Mouse (Mus musculus) gastrocnemius, postnatal 10 days (tissue): ENCODE data around the gene Mrps31. TPM values are rescaled to one million over a fixed set of nuclear protein-coding genes. Genes with fewer than 3 reads are reported as not detected.

ENCODE experiments used
- DNase-seq: peaks from one replicate; pipeline ENCODE4 v3.0.0; 2021; ENCODE audit warnings: mixed read lengths
- long read RNA-seq, 2 experiments: library from polyadenylated mRNA; stranded (forward); transcript quantifications; one replicate each; pipeline ENCODE4 v2.0.0; 2021
- total RNA-seq, 2 experiments: library from RNA; stranded (reverse); gene quantifications; 2 replicates each; pipeline ENCODE4 v1.2.3; 2021

The Mrps31 gene
- 10 to 100 TPM; 35.3 to 41.6 TPM for total RNA-seq
- long read RNA-seq, experiment 1, transcript Mrps31-201 (7 exons, 1,515 nt), result major isoform, 62 of 62 reads
- long read RNA-seq, experiment 1, partial matches to known transcripts, result 0 of 62 reads
- long read RNA-seq, experiment 1, other reads (novel, unspliced or antisense), result 0 of 62 reads
- long read RNA-seq, experiment 2, transcript Mrps31-201 (7 exons, 1,515 nt), result major isoform, 74 of 78 reads
- long read RNA-seq, experiment 2, partial matches to known transcripts, result 2 of 78 reads
- long read RNA-seq, experiment 2, other reads (novel, unspliced or antisense), result 2 of 78 reads

- DNase-seq, result peak; percentile 59
These were observed at the start of gene Mrps31 for GRCm38 (mm10) chr8:22411282-22411702. Mrps31 (plus strand) TSS chr8:22411361.

GRCm38 (mm10) chr8:22376311-22376710, 34.9 kb upstream of the Mrps31 start:
- DNase-seq, result no peak

- peak; percentile 51 for DNase-seq
These were observed 34.3 kb upstream of the Mrps31 start for GRCm38 (mm10) chr8:22376903-22377302.

- DNase-seq, result no peak
These were observed 30.2 kb upstream of the Mrps31 start for GRCm38 (mm10) chr8:22380934-22381333.

GRCm38 (mm10) chr8:22382824-22383595, 28.2 kb upstream of the Mrps31 start:
- no peak for DNase-seq

GRCm38 (mm10) chr8:22385158-22385557, 26.0 kb upstream of the Mrps31 start:
- no peak for DNase-seq

- DNase-seq, result no peak
These were observed 21.3 kb upstream of the Mrps31 start for GRCm38 (mm10) chr8:22389874-22390273.

GRCm38 (mm10) chr8:22390766-22391463, 20.2 kb upstream of the Mrps31 start:
- no peak for DNase-seq

GRCm38 (mm10) chr8:22394471-22394870, 16.7 kb upstream of the Mrps31 start:
- DNase-seq, result no peak

GRCm38 (mm10) chr8:22395256-22395655, 15.9 kb upstream of the Mrps31 start:
- no peak for DNase-seq

GRCm38 (mm10) chr8:22397811-22398141, 13.4 kb upstream of the Mrps31 start:
- DNase-seq, result no peak

- DNase-seq, result peak; percentile 93
These were observed 12.8 kb upstream of the Mrps31 start, which contains the start of gene Slc25a15 for GRCm38 (mm10) chr8:22398142-22398951. Slc25a15 (minus strand) TSS chr8:22398597.

GRCm38 (mm10) chr8:22399285-22399880, 11.8 kb upstream of the Mrps31 start:
- DNase-seq, result no peak

- no peak for DNase-seq
These were observed 10.6 kb upstream of the Mrps31 start for GRCm38 (mm10) chr8:22400593-22400992.

GRCm38 (mm10) chr8:22403235-22403634, 7.9 kb upstream of the Mrps31 start:
- no peak for DNase-seq

GRCm38 (mm10) chr8:22405733-22406132, 5.4 kb upstream of the Mrps31 start:
- DNase-seq, result no peak

GRCm38 (mm10) chr8:22410688-22411281, 376 bp upstream of the Mrps31 start:
- no peak for DNase-seq

- DNase-seq, result no peak
These were observed 810 bp downstream of the Mrps31 start for GRCm38 (mm10) chr8:22411971-22412370.
